Mouse (Mus musculus) 3134 (cell line): Measurements from ENCODE around the gene Nlrc5.

ENCODE experiments used
- DNase-seq: peaks from one replicate; pipeline ENCODE4 v3.0.0-alpha.2; 2011; ENCODE audit warnings: low spot score; ENCODE audit not compliant: insufficient read length; ENCODE audit errors: extremely low read depth

The Nlrc5 gene

DNA sequence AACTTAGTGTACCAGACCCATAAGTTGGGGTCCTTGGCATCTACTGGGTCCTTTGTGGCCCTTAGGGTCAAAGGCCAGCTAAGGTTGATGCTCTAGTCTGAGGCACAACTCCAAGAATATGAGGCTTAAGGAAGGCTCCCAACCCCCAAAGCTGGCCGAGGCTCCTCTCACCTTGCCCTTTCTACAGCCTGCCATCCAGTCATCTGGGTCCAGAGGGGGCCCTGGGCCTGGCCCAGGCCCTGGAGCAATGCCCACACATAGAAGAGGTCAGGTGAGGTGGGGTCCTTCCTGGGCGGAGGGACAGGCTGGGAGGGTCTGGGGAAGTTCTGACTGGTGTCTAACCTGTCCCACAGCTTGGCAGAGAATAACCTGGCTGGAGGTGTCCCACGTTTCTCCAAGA lies 88.3 kb downstream of the Nlrc5 start:
- DNase-seq = no peak

DNA sequence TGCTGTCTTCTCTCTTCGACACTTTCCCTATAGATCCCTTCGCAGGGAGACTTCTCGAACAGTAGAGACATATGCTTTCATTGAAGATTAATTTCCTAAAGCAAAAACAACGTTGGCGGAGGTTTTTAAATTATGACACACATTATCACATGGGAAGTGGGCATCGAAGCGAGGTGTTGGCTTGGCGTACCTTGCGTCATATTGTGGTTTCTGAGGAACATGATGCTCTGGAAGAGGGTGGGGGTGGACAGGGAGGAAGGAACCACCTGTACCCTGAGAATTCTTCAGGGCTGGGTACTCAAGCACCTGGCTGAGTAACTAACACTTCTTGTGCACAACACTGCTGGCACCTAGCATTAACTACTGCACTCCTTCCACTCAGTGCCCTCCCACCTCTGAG lies 90.4 kb downstream of the Nlrc5 start:
- DNase-seq = no peak

GRCm38 (mm10) chr8:94527178-94527577 lies 93.0 kb downstream of the Nlrc5 start:
- no peak for DNase-seq

DNA sequence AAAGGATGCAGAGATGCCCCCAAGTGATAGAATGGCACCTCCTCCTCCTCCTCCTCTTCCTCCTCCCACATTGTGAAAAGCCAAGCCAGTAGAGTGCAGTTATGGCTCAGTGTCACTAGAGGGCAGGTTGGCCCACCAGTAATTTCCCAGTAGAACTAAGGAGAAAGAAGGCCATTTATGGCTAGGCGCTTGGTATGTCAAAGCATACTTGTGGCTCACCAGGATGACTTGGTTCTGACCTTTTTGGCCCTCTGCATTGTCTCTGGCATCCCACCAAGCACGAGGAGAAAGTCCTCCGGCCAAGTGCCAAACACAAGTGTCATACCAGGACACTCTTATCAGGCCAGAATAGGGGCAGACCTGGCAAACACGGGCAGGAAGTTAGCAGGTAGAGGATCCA lies 94.1 kb downstream of the Nlrc5 start:
- peak; percentile 64 for DNase-seq

GRCm38 (mm10) chr8:94529875-94530274 lies 95.7 kb downstream of the Nlrc5 start:
- DNase-seq = no peak

DNA sequence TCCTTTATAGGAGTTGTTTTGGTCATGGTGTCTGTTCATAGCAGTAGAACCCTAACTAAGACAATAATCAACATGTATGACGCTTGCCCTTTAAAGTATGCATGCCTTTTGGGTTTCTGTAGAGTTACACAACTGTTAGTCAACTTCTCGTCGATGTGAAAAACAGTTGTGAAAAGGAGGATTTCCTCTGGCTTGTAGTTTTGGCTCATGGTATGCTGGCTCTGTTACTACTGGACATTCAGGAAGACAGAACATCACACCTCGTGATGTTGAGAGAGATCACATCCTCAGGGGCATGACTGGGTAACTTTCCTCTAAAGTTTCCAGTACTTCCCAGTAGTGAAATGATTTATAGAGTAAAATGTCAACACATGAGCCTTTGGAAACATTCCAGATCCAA lies 96.5 kb downstream of the Nlrc5 start:
- DNase-seq = no peak

- peak; percentile 41 for DNase-seq
These were observed 97.8 kb downstream of the Nlrc5 start for GRCm38 (mm10) chr8:94532000-94532399.

DNA sequence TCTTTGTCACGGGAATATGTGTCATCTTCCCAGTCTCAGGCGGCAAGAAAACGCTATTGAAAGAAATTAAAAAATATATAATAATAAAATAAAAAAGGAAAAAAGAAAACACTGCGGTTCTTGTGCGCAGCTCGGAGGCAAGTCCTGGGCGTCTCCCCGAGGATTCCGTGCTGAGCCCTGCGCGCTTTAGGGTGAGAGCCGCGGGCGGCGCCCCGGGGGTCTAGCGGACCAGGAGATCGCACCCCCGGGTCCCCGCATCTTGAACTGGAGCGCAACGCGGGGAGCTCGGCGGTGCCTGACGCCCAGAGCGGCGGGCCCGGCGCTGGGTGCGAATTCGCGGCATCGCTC lies 98.3 kb downstream of the Nlrc5 start:
- DNase-seq = no peak

- peak; percentile 86 for DNase-seq
These were observed 98.9 kb downstream of the Nlrc5 start, which contains the start of gene Cpne2 for GRCm38 (mm10) chr8:94532873-94533671. Gene Cpne2, plus strand, starts transcription at chr8:94532990.

DNA sequence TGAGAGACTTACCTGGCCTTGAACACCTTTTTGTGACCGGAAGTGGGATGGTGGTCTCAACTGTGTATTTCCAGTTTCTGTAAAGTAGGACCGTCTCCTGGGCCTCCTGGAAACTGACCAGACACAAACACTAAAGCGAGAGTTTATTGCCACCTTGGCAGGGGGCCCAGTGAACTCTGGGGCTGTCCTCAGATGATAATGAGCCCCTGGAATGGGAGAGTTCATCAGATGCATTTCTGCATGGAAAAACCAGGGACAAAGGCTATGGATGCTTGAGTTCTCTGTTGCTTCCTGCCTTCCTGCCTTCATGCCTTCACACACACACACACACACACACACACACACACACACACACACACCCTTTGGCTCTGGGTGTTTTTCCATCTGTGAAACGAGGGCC lies 100.5 kb downstream of the Nlrc5 start:
- no peak for DNase-seq

DNA sequence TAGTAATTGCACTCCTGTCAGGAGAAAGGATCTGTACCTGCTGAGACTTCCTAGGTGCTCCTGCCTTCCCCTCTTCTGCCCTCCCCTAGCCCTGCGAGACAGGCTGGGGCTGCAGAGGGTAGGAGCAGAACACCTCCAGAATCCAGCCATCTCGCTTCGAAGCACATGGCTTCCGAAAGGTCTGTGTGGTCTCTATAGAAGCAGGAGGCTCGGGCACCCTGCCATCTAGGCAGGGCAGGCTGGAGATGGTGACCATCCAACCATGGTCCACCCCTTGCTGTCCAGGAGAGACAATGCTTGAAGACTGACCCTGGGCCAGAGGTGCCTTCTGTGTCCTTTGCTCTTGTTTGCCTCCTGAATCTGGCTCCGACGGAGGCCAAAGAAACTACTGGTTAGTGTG lies 101.5 kb downstream of the Nlrc5 start:
- DNase-seq = no peak

DNA sequence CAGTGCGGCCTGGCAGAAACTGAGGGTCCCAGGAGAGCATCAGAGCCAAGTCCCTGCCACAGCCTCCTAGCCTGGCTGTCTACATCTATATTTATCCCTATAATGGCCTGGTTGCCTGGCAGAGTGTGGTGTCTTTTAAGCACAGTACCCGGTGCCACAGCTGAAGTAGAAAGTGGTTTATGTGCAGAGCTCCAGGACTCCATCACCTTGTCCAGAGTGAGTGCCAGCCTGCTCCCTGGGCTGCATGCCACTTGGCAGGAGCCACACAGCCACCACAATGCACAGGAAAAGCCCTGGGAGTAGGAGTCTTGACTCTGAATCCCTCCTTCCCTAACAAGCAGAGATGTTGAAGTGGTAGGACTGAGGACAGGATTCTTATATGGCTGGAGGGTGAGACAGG lies 103.3 kb downstream of the Nlrc5 start:
- DNase-seq = peak; percentile 36

DNA sequence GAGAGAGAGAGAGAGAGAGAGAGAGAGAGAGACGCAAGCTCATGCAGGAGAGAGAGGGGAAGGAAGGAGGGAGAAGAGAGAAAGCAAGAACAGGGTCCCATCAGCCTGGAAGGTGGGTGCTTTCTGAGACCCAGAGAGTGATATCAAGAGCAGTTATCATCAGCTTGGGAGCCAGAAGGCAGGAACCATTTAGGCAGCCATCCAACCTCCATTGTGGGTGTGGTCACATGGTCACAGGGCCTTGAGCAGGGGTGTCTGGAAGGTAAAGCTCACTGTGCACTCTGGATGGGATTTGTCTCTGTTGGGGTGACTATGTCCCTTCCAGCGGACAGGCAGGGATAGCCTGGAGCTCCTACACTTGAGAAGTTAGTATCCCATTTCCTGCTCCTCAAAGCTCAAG lies 105.9 kb downstream of the Nlrc5 start:
- no peak for DNase-seq

GRCm38 (mm10) chr8:94540889-94541795 lies 107.0 kb downstream of the Nlrc5 start:
- DNase-seq = peak; percentile 21

DNA sequence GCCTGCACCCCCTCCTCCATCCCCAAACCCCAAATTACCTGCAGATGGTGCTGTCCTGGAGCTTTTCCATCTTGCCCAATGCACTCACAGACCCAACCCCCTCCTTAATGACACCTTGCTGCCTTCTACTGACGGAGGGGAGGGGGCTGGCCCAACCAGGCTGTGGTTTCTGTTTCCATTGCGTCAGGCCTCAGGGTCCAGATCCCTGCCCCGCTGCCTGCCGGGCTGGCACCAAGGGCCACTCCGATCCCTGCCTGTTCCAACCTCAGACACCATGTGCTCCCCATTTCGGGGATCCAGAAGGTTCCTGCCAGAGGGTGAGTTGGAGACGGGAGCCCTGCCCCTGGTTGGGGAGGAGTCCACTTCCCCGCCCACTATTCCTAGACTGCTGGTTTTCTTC lies 109.8 kb downstream of the Nlrc5 start:
- DNase-seq = no peak

DNA sequence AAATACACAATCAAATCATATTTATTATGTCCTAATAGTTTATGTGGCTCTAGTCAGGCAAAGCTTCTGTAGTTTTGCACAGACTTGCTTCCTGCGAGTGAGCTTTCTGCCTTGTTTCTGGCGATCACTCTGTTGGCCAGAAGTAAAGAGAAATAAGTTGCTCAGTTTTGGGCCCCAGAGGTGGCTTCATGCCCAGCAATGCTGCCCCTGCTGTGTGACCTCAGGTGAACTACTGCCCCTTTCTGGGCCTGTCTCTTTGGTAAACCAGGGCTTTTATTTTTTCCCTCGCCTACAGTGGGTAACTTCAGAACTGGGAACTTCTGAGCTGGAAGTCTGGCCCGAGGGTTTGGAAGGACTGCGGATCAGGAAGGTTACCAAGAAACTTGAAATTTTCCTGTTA lies 114.9 kb downstream of the Nlrc5 start:
- no peak for DNase-seq

DNA sequence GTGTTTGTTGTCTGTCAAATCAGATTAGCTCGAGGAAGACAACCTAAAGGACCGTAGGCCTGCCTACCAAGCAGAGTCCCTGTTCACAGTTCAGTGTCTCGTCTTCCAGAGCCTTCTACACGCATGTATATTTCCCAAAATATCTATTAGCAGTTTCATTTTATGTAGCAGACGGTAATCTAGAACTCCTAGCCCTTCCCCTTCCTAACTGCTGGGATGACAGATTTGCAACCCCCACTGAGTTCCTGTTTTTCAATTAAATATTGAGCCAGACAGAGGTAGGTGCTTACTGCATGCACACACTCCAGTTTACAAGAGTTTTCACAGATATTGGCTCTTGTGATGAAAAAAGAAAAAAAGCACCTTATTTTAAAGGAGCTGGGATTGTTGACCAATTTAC lies 115.3 kb downstream of the Nlrc5 start:
- DNase-seq = no peak

- no peak for DNase-seq
These were observed 115.8 kb downstream of the Nlrc5 start for GRCm38 (mm10) chr8:94549998-94550397.

DNA sequence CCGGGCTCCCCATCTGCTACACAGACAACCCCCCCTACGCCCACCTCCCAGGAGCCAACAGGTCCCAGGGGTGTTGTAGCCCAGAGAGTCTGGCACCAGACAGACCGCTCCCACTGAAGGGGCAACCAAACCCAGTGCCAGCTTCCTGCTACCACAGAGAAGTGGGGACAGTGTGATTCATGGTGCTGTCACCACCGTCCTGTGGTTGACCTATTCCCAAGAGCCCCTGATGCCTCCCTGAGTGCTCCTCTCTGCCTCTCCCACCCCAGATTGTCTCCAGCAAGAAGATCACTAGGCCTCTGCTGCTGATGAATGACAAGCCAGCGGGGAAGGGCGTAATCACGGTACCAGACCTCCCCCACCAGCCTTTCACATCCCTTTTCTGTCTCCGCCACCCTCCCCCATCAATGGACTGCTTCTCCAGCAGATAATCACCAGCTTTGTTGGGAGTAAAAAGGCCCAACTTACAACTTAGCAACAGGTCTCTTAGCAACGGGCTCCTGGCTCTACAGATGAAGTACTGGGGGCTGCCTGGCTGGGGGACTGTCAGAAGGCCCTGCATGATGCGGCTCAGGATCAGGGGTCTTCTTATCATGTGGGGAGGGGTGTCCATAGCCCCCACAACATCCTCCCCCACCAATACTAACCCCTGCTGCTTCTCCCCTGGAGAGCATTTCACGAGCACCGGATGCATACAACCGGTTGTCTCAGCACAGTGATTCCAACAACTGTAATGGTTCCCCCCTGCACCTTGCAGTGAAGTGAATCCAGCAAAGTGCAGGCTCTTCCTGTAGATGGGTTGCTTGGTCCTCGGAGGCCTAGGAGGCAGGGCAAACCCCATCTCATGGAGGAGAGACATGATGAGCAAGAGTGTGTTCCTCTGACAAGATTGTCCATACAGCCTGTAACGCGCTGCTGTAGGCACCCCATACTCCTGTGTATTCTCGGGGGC lies 117.6 kb downstream of the Nlrc5 start:
- peak; percentile 72 for DNase-seq

GRCm38 (mm10) chr8:94552696-94553095 lies 118.5 kb downstream of the Nlrc5 start:
- DNase-seq = peak; percentile 53

DNA sequence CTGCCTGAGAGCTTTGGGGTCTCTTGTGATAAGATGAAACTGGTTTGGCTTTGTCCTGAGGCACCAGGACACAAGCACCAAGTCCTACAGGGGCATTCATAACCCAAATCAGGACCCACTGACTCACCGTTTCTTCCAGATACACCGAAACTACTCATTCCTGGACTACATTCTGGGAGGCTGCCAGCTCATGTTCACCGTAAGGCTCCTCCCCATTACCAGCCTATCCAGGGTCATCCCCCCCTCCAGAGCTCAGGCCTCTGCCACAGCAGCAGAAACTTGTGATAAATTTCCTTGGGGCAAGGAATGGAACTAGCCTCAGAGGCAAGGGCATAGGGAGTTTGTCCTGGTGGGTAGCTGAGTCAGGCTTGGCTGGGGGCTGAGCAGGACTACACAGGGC lies 123.1 kb downstream of the Nlrc5 start:
- peak; percentile 30 for DNase-seq
